Mouse (Mus musculus): ENCODE results near the gene Gm10639.
"Not testable (repeated sequence)": the region's sequence is repeated elsewhere in the genome, so short reads cannot be mapped to it uniquely, and the experiment has no call there.

GRCm38 (mm10) chr9:78348206-78349004, 58.7 kb downstream of the Gm10639 start:
- TF ChIP-seq CTCF (IDR thresholded peaks at IDR 0.05; ENCODE audit: low read depth, low read length); GATA1 (IDR thresholded peaks at IDR 0.05; ENCODE audit: borderline replicate concordance, low read length); GATA2 (IDR thresholded peaks at IDR 0.05; ENCODE audit: borderline replicate concordance, low read depth, low read length); TAL1 (conservative IDR thresholded peaks at IDR 0.05; ENCODE audit: low read depth, low read length); POLR2AphosphoS5 (IDR thresholded peaks at IDR 0.05; ENCODE audit: insufficient replicate concordance, low read depth, low read length): not testable (repeated sequence)

Measured in G1E (cell line).